Comparison of ENCODE assay signal across 23 mouse cellular contexts in the genomic region with DNA sequence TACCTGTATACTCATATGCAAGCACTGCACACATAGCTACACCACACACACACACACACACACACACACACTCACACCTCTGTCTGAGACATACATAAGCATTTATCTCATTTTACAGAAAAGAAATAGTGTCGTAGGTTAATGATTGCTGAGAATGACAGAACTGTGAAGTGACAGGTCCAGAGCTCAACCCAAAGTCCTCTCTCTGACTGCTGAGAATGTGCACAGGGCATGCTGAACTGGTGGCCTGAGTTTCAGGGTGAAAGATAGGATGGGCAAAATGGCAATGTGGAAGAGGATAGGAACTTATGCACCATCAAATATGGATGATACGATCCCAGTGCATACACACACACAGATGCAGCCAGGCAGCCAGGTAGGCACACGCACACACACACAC.
DNase-seq lines count a peak whose midpoint lies in the region; ATAC-seq lines count a peak whose summit lies in the region.
"Had no signal": no experiment of that assay in that cellular context is flagged by ENCODE, and none has a peak within 500 bp of the region (broad histone marks: within the 10 kb centered on the region; RNA-seq: fewer than 3 reads in every experiment).

No protein-coding gene starts in this region.

- DNase-seq in embryonic facial prominence, embryonic 10.5 days (ENCODE audit: low spot score): no peak
- no peak for DNase-seq in kidney, postnatal 4 days
- peak; percentile 16 for DNase-seq in yolk sac, embryonic 10.5 days (ENCODE audit: low spot score)
- DNase-seq in layer of hippocampus, adult 8-10 months (ENCODE audit: low spot score in 2 of 2): no peak
- DNase-seq: adrenal gland, adult 8-10 months; adrenal gland, postnatal 36 days; B cell, adult 2 months; cerebellum, adult 2 months; cerebellum, postnatal 10 days; forebrain, postnatal 0 days; gastrocnemius, adult 2 months; gastrocnemius, postnatal 25 days; heart, postnatal 10 days; heart, postnatal 4 days had no signal

- H3K36me3 ChIP-seq in embryonic facial prominence, embryonic 13.5 days: peaks cover 48% of the 10 kb centered on the region
- peaks cover 57% of the 10 kb centered on the region for H3K36me3 ChIP-seq in embryonic facial prominence, embryonic 10.5 days (replicated peaks)
- peaks cover 15% of the 10 kb centered on the region for H3K36me3 ChIP-seq in kidney, embryonic 16.5 days (ENCODE audit: insufficient read depth, low read length)
- no peaks in the 10 kb centered on the region for H3K36me3 ChIP-seq in liver, embryonic 16.5 days (ENCODE audit: control insufficient read depth, insufficient read depth)
- peaks cover 17% of the 10 kb centered on the region for H3K36me3 ChIP-seq in liver, embryonic 12.5 days

- 90% methylated on average over 3 of the region's 3 CpGs for WGBS in embryonic facial prominence, embryonic 13.5 days
- 92% methylated on average over 3 of the region's 3 CpGs for WGBS in embryonic facial prominence, embryonic 10.5 days
- WGBS in kidney, embryonic 16.5 days: 94% methylated on average over 3 of the region's 3 CpGs
- WGBS in liver, embryonic 16.5 days (ENCODE audit: insufficient replicate concordance): 64% methylated on average over 3 of the region's 3 CpGs
- WGBS in liver, embryonic 12.5 days (ENCODE audit: insufficient replicate concordance): 74% methylated on average over 3 of the region's 3 CpGs

- no peak overlapping the region for H3K4me2 ChIP-seq in embryonic facial prominence, embryonic 13.5 days
- H3K4me2 ChIP-seq in kidney, embryonic 16.5 days (replicated peaks; ENCODE audit: low read depth, low read length): no peak overlapping the region
- no peak overlapping the region for H3K4me2 ChIP-seq in liver, embryonic 16.5 days (ENCODE audit: low read depth, low read length)
- H3K4me2 ChIP-seq in liver, embryonic 12.5 days: no peak overlapping the region
- H3K4me2 ChIP-seq: forebrain, embryonic 13.5 days; hindbrain, embryonic 12.5 days had no signal

- no peak for ATAC-seq in embryonic facial prominence, embryonic 13.5 days (ENCODE audit: insufficient number of reproducible peaks, insufficient read depth, low FRiP score, low TSS enrichment, low read depth)
- peak; percentile 30; the same call in 1 of the 2 replicates for ATAC-seq in kidney, embryonic 16.5 days (ENCODE audit: low FRiP score, low TSS enrichment)
- peak; percentile 63 for ATAC-seq in liver, embryonic 16.5 days (ENCODE audit: low read depth)
- no peak; the same call in 1 of the 2 replicates for ATAC-seq in liver, embryonic 12.5 days
- ATAC-seq: CD4-positive, CD25-positive, alpha-beta regulatory T cell, adult 4 months; forebrain, embryonic 13.5 days; forebrain, postnatal 0 days had no signal

- H3K4me1 ChIP-seq in embryonic facial prominence, embryonic 13.5 days: peaks cover 22% of the 10 kb centered on the region
- peaks cover 6% of the 10 kb centered on the region for H3K4me1 ChIP-seq in embryonic facial prominence, embryonic 10.5 days
- 0 out of 2 replicates have a peak, but pooled peaks cover 4% of the 10 kb centered on the region for H3K4me1 ChIP-seq in kidney, embryonic 16.5 days (ENCODE audit: insufficient read depth, low read length)
- no peaks in the 10 kb centered on the region; the same call in 1 of the 2 replicates for H3K4me1 ChIP-seq in liver, embryonic 16.5 days (ENCODE audit: control insufficient read depth, low read depth, low read length)
- H3K4me1 ChIP-seq in liver, embryonic 12.5 days: no peaks in the 10 kb centered on the region
- H3K4me1 ChIP-seq: heart, embryonic 10.5 days had no signal

- H3K9me3 ChIP-seq in embryonic facial prominence, embryonic 13.5 days: no peaks in the 10 kb centered on the region
- no peaks in the 10 kb centered on the region for H3K9me3 ChIP-seq in embryonic facial prominence, embryonic 10.5 days
- H3K9me3 ChIP-seq in kidney, embryonic 16.5 days (ENCODE audit: low read length): no peaks in the 10 kb centered on the region
- H3K9me3 ChIP-seq in liver, embryonic 16.5 days (replicated peaks; ENCODE audit: control insufficient read depth, low read length): no peaks in the 10 kb centered on the region
- H3K9me3 ChIP-seq in liver, embryonic 12.5 days (replicated peaks): no peaks in the 10 kb centered on the region
- H3K9me3 ChIP-seq: forebrain, embryonic 13.5 days; G1E; heart, embryonic 10.5 days; hindbrain, embryonic 12.5 days had no signal

- no peak overlapping the region for H3K9ac ChIP-seq in embryonic facial prominence, embryonic 13.5 days
- no peak overlapping the region for H3K9ac ChIP-seq in kidney, embryonic 16.5 days (replicated peaks; ENCODE audit: low read length)
- H3K9ac ChIP-seq in liver, embryonic 16.5 days (ENCODE audit: low read depth, low read length): no peak overlapping the region
- H3K9ac ChIP-seq in liver, embryonic 12.5 days: no peak overlapping the region
- H3K9ac ChIP-seq: forebrain, embryonic 13.5 days; forebrain, postnatal 0 days; hindbrain, embryonic 12.5 days had no signal

- no peak overlapping the region for H3K4me3 ChIP-seq in embryonic facial prominence, embryonic 13.5 days
- H3K4me3 ChIP-seq in embryonic facial prominence, embryonic 10.5 days: no peak overlapping the region
- H3K4me3 ChIP-seq in kidney, embryonic 16.5 days (ENCODE audit: low read length): no peak overlapping the region
- no peak overlapping the region for H3K4me3 ChIP-seq in liver, embryonic 16.5 days (ENCODE audit: low read depth, low read length)
- no peak overlapping the region for H3K4me3 ChIP-seq in liver, embryonic 12.5 days
- H3K4me3 ChIP-seq: forebrain, embryonic 13.5 days; gastrocnemius, adult 2 months; heart, embryonic 10.5 days; hindbrain, embryonic 12.5 days had no signal

- peak overlapping the region; percentile 52; the same call in 1 of the 2 replicates for H3K27ac ChIP-seq in embryonic facial prominence, embryonic 13.5 days
- no peak overlapping the region for H3K27ac ChIP-seq in embryonic facial prominence, embryonic 10.5 days (replicated peaks)
- H3K27ac ChIP-seq in kidney, embryonic 16.5 days (ENCODE audit: low read length): no peak overlapping the region
- H3K27ac ChIP-seq in liver, embryonic 16.5 days (ENCODE audit: low read length): no peak overlapping the region
- H3K27ac ChIP-seq in liver, embryonic 12.5 days: no peak overlapping the region
- H3K27ac ChIP-seq: forebrain, embryonic 13.5 days; heart, embryonic 10.5 days; hindbrain, embryonic 12.5 days had no signal

- no peaks in the 10 kb centered on the region for H3K27me3 ChIP-seq in embryonic facial prominence, embryonic 13.5 days
- no peaks in the 10 kb centered on the region for H3K27me3 ChIP-seq in embryonic facial prominence, embryonic 10.5 days (replicated peaks; ENCODE audit: low read depth, poor library complexity, severe bottlenecking)
- no peaks in the 10 kb centered on the region for H3K27me3 ChIP-seq in kidney, embryonic 16.5 days (ENCODE audit: insufficient read depth, low read length)
- no peaks in the 10 kb centered on the region for H3K27me3 ChIP-seq in liver, embryonic 16.5 days (ENCODE audit: control insufficient read depth, insufficient read depth, low read depth, low read length)
- H3K27me3 ChIP-seq in liver, embryonic 12.5 days (replicated peaks): no peaks in the 10 kb centered on the region
- H3K27me3 ChIP-seq: forebrain, embryonic 13.5 days; hindbrain, embryonic 12.5 days had no signal

Comparison
In these comparisons a context has a peak if more than half of its experiments do, and no peak if none do; other contexts are left out.
1. ATAC-seq: peak in kidney, embryonic 16.5 days (single experiment) and liver, embryonic 16.5 days (single experiment); none in embryonic facial prominence, embryonic 13.5 days (single experiment) and liver, embryonic 12.5 days (single experiment).